Mouse (Mus musculus) ES-E14 (cell line): ENCODE data around the gene Slc5a2.

Experiments used
- ZC3H11A ChIP-seq: IDR thresholded peaks from 2 replicates; pipeline ENCODE4 v1.6.1; 2012; ENCODE audit warnings: low read depth, mild to moderate bottlenecking, inconsistent platforms, low read length, borderline replicate concordance
- ZNF384 ChIP-seq: IDR thresholded peaks from 2 replicates; pipeline ENCODE4 v1.6.1; 2012; ENCODE audit warnings: low read depth, low read length, inconsistent platforms

DNA sequence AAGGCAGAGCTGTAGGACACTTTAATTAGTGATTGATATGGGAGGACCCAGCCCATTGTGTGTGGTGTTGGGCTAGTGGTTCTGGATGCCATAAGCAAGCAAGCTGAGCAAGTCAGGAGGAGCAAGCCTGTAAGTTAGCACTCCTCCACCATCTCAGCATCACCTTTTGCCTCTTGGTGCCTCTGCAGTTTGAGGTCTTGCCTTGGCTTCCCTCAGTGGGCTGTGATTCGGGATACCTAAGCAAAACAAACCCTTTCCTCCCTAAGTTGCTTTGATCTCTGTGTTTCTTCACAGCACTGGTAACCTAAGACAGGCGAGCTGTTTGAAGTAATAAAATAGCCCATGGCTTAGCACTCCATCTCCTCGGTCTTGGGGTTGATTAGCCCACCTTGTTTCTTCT, 45.8 kb downstream of the Slc5a2 start:
- TF ChIP-seq ZC3H11A (no peak), ZNF384 (no peak)
